Mouse (Mus musculus) C2C12 (cell line): ENCODE measurements around the gene Tmem128. TPM values are rescaled to one million over a fixed set of nuclear protein-coding genes. Genes with fewer than 3 reads are reported as not detected.
A peak's percentile ranks its signal among the peaks of the same experiment; 100 is the strongest.

Experiments
- H3K27me3 ChIP-seq: one replicate; pipeline ENCODE4 v1.6.1; 2011; ENCODE audit not compliant: control insufficient read depth, insufficient read depth, insufficient read length
- H3K36me3 ChIP-seq: one replicate; pipeline ENCODE4 v1.6.1; 2011; ENCODE audit not compliant: control insufficient read depth, insufficient read depth
- H3K4me3 ChIP-seq: one replicate; pipeline ENCODE4 v1.5.1; 2011; ENCODE audit warnings: mild to moderate bottlenecking, control low read depth; ENCODE audit not compliant: poor library complexity, insufficient read depth, severe bottlenecking
- H3K79me2 ChIP-seq: one replicate; pipeline ENCODE4 v1.6.1; 2011; ENCODE audit not compliant: control insufficient read depth, insufficient read depth
- H3K79me3 ChIP-seq: one replicate; pipeline ENCODE4 v1.6.1; 2011; ENCODE audit warnings: low read depth, control low read depth
- H3ac ChIP-seq: one replicate; pipeline ENCODE3; 2011; ENCODE audit warnings: low read depth; ENCODE audit not compliant: control insufficient read depth, insufficient read length
- CEBPB ChIP-seq: IDR thresholded peaks from one replicate; pipeline ENCODE4 v1.6.1; 2011; ENCODE audit warnings: low read depth, mild to moderate bottlenecking, control low read depth, moderate library complexity
- CTCF ChIP-seq: IDR thresholded peaks from one replicate; pipeline ENCODE4 v1.5.1; 2011; ENCODE audit not compliant: control insufficient read depth, insufficient read depth, insufficient read length
- FOSL1 ChIP-seq: IDR thresholded peaks from one replicate; pipeline ENCODE4 v1.8.0; 2011; ENCODE audit warnings: mild to moderate bottlenecking, low read length; ENCODE audit not compliant: poor library complexity, insufficient read depth, severe bottlenecking
- MAX ChIP-seq: IDR thresholded peaks from one replicate; pipeline ENCODE4 v1.6.1; 2011; ENCODE audit warnings: mild to moderate bottlenecking, control low read depth
- MYOD1 ChIP-seq: IDR thresholded peaks from one replicate; pipeline ENCODE4 v1.6.1; 2011; ENCODE audit warnings: low read depth; ENCODE audit not compliant: control insufficient read depth, insufficient read length
- MYOG ChIP-seq: IDR thresholded peaks from one replicate; pipeline ENCODE4 v1.6.1; 2011; ENCODE audit not compliant: control insufficient read depth, insufficient read length; ENCODE audit errors: extremely low read depth
- USF1 ChIP-seq: IDR thresholded peaks from one replicate; pipeline ENCODE4 v1.6.1; 2011; ENCODE audit warnings: low read depth, mild to moderate bottlenecking, control low read depth, moderate library complexity
- polyA plus RNA-seq: library from polyadenylated mRNA; unstranded; fragments of >200 nt; fragmentation: generic; extraction: Trizol; gene quantifications from one replicate; pipeline ENCODE4 v1.2.1, GENCODE M21; 2012; ENCODE audit warnings: missing spikeins

The Tmem128 gene
- polyA plus RNA-seq, 1 experiment, result 38.3 TPM

GRCm38 (mm10) chr5:38275771-38276170, 15.8 kb downstream of the Tmem128 start, which contains the start of gene Otop1:
Gene Otop1 (plus strand): TSS chr5:38275972.
- no peaks in the 10 kb centered on the region for H3K79me3 ChIP-seq
- H3K27me3 ChIP-seq, result peaks cover 7% of the 10 kb centered on the region
- no peak for TF ChIP-seq FOSL1
- no peak for TF ChIP-seq MYOG
- TF ChIP-seq MAX, result no peak
- no peak for TF ChIP-seq MYOD1
- TF ChIP-seq CEBPB, result no peak
- TF ChIP-seq CTCF, result no peak
- no peak for TF ChIP-seq USF1
- no peak within 1 kb of the TSS for H3ac ChIP-seq
- H3K4me3 ChIP-seq, result no peak within 1 kb of the TSS
- H3K79me2 ChIP-seq, result no peaks in the 10 kb centered on the region
- peaks cover 11% of the 10 kb centered on the region for H3K36me3 ChIP-seq

- no peaks in the 10 kb centered on the region for H3K79me2 ChIP-seq
- TF ChIP-seq CTCF, result no peak
- TF ChIP-seq CEBPB, result no peak
- TF ChIP-seq USF1, result no peak
- no peak for TF ChIP-seq FOSL1
- no peak for TF ChIP-seq MAX
- TF ChIP-seq MYOD1, result no peak
- no peak for TF ChIP-seq MYOG
- H3K27me3 ChIP-seq, result peaks cover 7% of the 10 kb centered on the region
- no peak overlapping the region for H3K4me3 ChIP-seq
- no peaks in the 10 kb centered on the region for H3K79me3 ChIP-seq
- H3ac ChIP-seq, result no peak overlapping the region
- H3K36me3 ChIP-seq, result peaks cover 5% of the 10 kb centered on the region
Observed at GRCm38 (mm10) chr5:38276451-38276850, 16.5 kb downstream of the Tmem128 start.

- Histone ChIP-seq H3K36me3 (no peaks in the 10 kb centered on the region), H3K27me3 (peaks cover 7% of the 10 kb centered on the region), H3K4me3 (no peak overlapping the region), H3K79me2 (no peaks in the 10 kb centered on the region), H3K79me3 (no peaks in the 10 kb centered on the region), H3ac (no peak overlapping the region)
- no peak for TF ChIP-seq USF1
- TF ChIP-seq CTCF, result no peak
- no peak for TF ChIP-seq MYOD1
- no peak for TF ChIP-seq FOSL1
- TF ChIP-seq MAX, result no peak
- TF ChIP-seq CEBPB, result no peak
- no peak for TF ChIP-seq MYOG
Observed at GRCm38 (mm10) chr5:38277098-38277866, 17.3 kb downstream of the Tmem128 start.

- TF ChIP-seq MYOG, result no peak
- TF ChIP-seq MAX, result no peak
- no peak for TF ChIP-seq CEBPB
- no peak for TF ChIP-seq FOSL1
- no peak for TF ChIP-seq USF1
- no peak for TF ChIP-seq CTCF
- no peak for TF ChIP-seq MYOD1
- no peaks in the 10 kb centered on the region for H3K79me2 ChIP-seq
- H3K36me3 ChIP-seq, result no peaks in the 10 kb centered on the region
- no peaks in the 10 kb centered on the region for H3K79me3 ChIP-seq
- no peak overlapping the region for H3ac ChIP-seq
- H3K27me3 ChIP-seq, result peaks cover 7% of the 10 kb centered on the region
- H3K4me3 ChIP-seq, result no peak overlapping the region
Observed at GRCm38 (mm10) chr5:38277936-38278600, 18.1 kb downstream of the Tmem128 start.

GRCm38 (mm10) chr5:38280075-38280474, 20.1 kb downstream of the Tmem128 start:
- H3K27me3 ChIP-seq, result peaks cover 7% of the 10 kb centered on the region
- H3K79me3 ChIP-seq, result no peaks in the 10 kb centered on the region

GRCm38 (mm10) chr5:38285724-38286123, 25.7 kb downstream of the Tmem128 start:
- peak; percentile 60 for TF ChIP-seq USF1
- TF ChIP-seq CEBPB, result no peak
- TF ChIP-seq MYOG, result no peak
- no peak for TF ChIP-seq FOSL1
- TF ChIP-seq MAX, result peak; percentile 67
- TF ChIP-seq CTCF, result no peak
- TF ChIP-seq MYOD1, result no peak
- H3K36me3 ChIP-seq, result no peaks in the 10 kb centered on the region
- H3K79me3 ChIP-seq, result no peaks in the 10 kb centered on the region
- no peak overlapping the region for H3K4me3 ChIP-seq
- H3K79me2 ChIP-seq, result no peaks in the 10 kb centered on the region
- H3K27me3 ChIP-seq, result no peaks in the 10 kb centered on the region
- H3ac ChIP-seq, result no peak overlapping the region

More at GRCm38 (mm10) chr5:38280075-38280474, 20.1 kb downstream of the Tmem128 start:
- no peak overlapping the region for H3K4me3 ChIP-seq
- TF ChIP-seq USF1, result no peak
- TF ChIP-seq CEBPB, result no peak
- H3K36me3 ChIP-seq, result no peaks in the 10 kb centered on the region
- no peaks in the 10 kb centered on the region for H3K79me2 ChIP-seq
- no peak overlapping the region for H3ac ChIP-seq
